Mouse (Mus musculus) lung, embryonic 15.5 days (tissue): ENCODE data around the gene Atrip. TPM values are rescaled to one million over a fixed set of nuclear protein-coding genes. Genes with fewer than 3 reads are reported as not detected.

ENCODE experiments used
- ATAC-seq: fragments of 200-750 bp; cut with Nextera tagmentation; 2 replicates; pipeline ENCODE4 v1.8.0; 2017; ENCODE audit warnings: moderate number of reproducible peaks, borderline replicate concordance; ENCODE audit not compliant: low FRiP score, low TSS enrichment; ENCODE audit errors: extremely low read depth
- H3K27ac ChIP-seq: fragments of 300-500 bp; sonication (generic); 2 replicates; pipeline ENCODE4 v1.5.1; 2015; ENCODE audit warnings: moderate library complexity, mild to moderate bottlenecking, inconsistent platforms
- H3K27me3 ChIP-seq: fragments of 300-500 bp; sonication (generic); 2 replicates; pipeline ENCODE4 v1.6.1; 2015; ENCODE audit warnings: inconsistent platforms
- H3K36me3 ChIP-seq: fragments of 300-500 bp; sonication (generic); 2 replicates; pipeline ENCODE4 v1.6.1; 2015; ENCODE audit warnings: inconsistent platforms
- H3K4me1 ChIP-seq: fragments of 300-500 bp; sonication (generic); 2 replicates; pipeline ENCODE4 v1.6.1; 2015; ENCODE audit warnings: inconsistent platforms
- H3K4me2 ChIP-seq: fragments of 300-500 bp; sonication (generic); 2 replicates; pipeline ENCODE4 v1.6.1; 2015; ENCODE audit warnings: inconsistent platforms, mild to moderate bottlenecking, moderate library complexity
- H3K4me3 ChIP-seq: fragments of 300-500 bp; sonication (generic); 2 replicates; pipeline ENCODE4 v1.5.1; 2015; ENCODE audit warnings: mild to moderate bottlenecking, inconsistent platforms
- H3K9ac ChIP-seq: fragments of 300-500 bp; sonication (generic); 2 replicates; pipeline ENCODE4 v1.6.1; 2015; ENCODE audit warnings: inconsistent platforms
- H3K9me3 ChIP-seq: fragments of 300-500 bp; sonication (generic); 2 replicates; pipeline ENCODE4 v1.6.1; 2016; ENCODE audit warnings: inconsistent platforms
- WGBS: fragments of 180-500 bp; shearing (Covaris S2); methylation state at CpG from one replicate; pipeline ENCODE4 v1.1.7; 2015; 5-methylcytosine and 5-hydroxymethylcytosine counted together
- polyA plus RNA-seq: library from polyadenylated mRNA; unstranded; fragments of >200 nt; fragmentation: Nextera tagmentation; extraction: Ambion mirVana; gene quantifications from 2 replicates; pipeline ENCODE4 v1.2.1, GENCODE M21; 2015

The Atrip gene
- polyA plus RNA-seq, 1 experiment from 2014 or later, result 26.4 TPM

GRCm38 (mm10) chr9:109046306-109046705 lies 27.6 kb downstream of the Atrip start:
- WGBS, result 34% methylated on average over 5 of the region's 5 CpGs
- ATAC-seq, result no peak
- H3K4me3 ChIP-seq, result no peak overlapping the region
- H3K27ac ChIP-seq, result no peak overlapping the region
- H3K36me3 ChIP-seq, result peaks cover 3% of the 10 kb centered on the region; the same call in 1 of the 2 replicates
- H3K27me3 ChIP-seq, result no peaks in the 10 kb centered on the region
- no peak overlapping the region for H3K9ac ChIP-seq
- H3K4me1 ChIP-seq, result no peaks in the 10 kb centered on the region
- no peaks in the 10 kb centered on the region for H3K9me3 ChIP-seq
- H3K4me2 ChIP-seq, result no peak overlapping the region

GRCm38 (mm10) chr9:109041351-109041750 lies 32.6 kb downstream of the Atrip start:
- 40% methylated on average over 7 of the region's 7 CpGs for WGBS

GRCm38 (mm10) chr9:109040906-109041305 lies 33.0 kb downstream of the Atrip start:
- Histone ChIP-seq H3K9me3 (no peaks in the 10 kb centered on the region), H3K4me3 (no peak overlapping the region), H3K36me3 (peaks cover 3% of the 10 kb centered on the region; the same call in 1 of the 2 replicates), H3K4me1 (peaks cover 30% of the 10 kb centered on the region), H3K27me3 (no peaks in the 10 kb centered on the region), H3K27ac (peak overlapping the region; percentile 51), H3K9ac (0 out of 2 replicates have a peak overlapping the region, but pooled peaks have one; percentile 22), H3K4me2 (peak overlapping the region; percentile 66)
- whole genome bisulfite sequencing, result 45% methylated on average over 6 of the region's 6 CpGs
- peak; percentile 62 for ATAC-seq

More at GRCm38 (mm10) chr9:109041351-109041750, 32.6 kb downstream of the Atrip start:
- H3K27me3 ChIP-seq, result no peaks in the 10 kb centered on the region
- peak overlapping the region; percentile 66; the same call in 1 of the 2 replicates for H3K4me2 ChIP-seq
- ATAC-seq, result no peak; the same call in 1 of the 2 replicates
- peaks cover 3% of the 10 kb centered on the region; the same call in 1 of the 2 replicates for H3K36me3 ChIP-seq
- H3K9ac ChIP-seq, result no peak overlapping the region
- H3K4me3 ChIP-seq, result no peak overlapping the region
- peaks cover 30% of the 10 kb centered on the region for H3K4me1 ChIP-seq
- no peaks in the 10 kb centered on the region for H3K9me3 ChIP-seq
- peak overlapping the region; percentile 51 for H3K27ac ChIP-seq

- Histone ChIP-seq H3K4me3 (no peak overlapping the region), H3K9me3 (no peaks in the 10 kb centered on the region), H3K4me2 (peak overlapping the region; percentile 66), H3K9ac (0 out of 2 replicates have a peak overlapping the region, but pooled peaks have one; percentile 22), H3K27me3 (no peaks in the 10 kb centered on the region), H3K27ac (peak overlapping the region; percentile 51), H3K4me1 (peaks cover 30% of the 10 kb centered on the region), H3K36me3 (peaks cover 3% of the 10 kb centered on the region; the same call in 1 of the 2 replicates)
- 62% methylated on average over 8 of the region's 8 CpGs for WGBS
- ATAC-seq, result no peak
These were observed 33.7 kb downstream of the Atrip start for GRCm38 (mm10) chr9:109040216-109040615.

GRCm38 (mm10) chr9:109039681-109040080 lies 34.2 kb downstream of the Atrip start:
- peaks cover 3% of the 10 kb centered on the region; the same call in 1 of the 2 replicates for H3K36me3 ChIP-seq
- peak overlapping the region; percentile 66 for H3K4me2 ChIP-seq
- peaks cover 30% of the 10 kb centered on the region for H3K4me1 ChIP-seq
- H3K27ac ChIP-seq, result no peak overlapping the region
- H3K9ac ChIP-seq, result peak overlapping the region; percentile 85; the same call in 1 of the 2 replicates
- H3K27me3 ChIP-seq, result no peaks in the 10 kb centered on the region
- no peaks in the 10 kb centered on the region for H3K9me3 ChIP-seq
- 79% methylated on average over 4 of the region's 4 CpGs for WGBS
- no peak for ATAC-seq
- H3K4me3 ChIP-seq, result peak overlapping the region; percentile 86; the same call in 1 of the 2 replicates

GRCm38 (mm10) chr9:109038901-109039364 lies 35.0 kb downstream of the Atrip start:
- ATAC-seq, result peak; percentile 69; the same call in 1 of the 2 replicates
- 11% methylated on average over 8 of the region's 8 CpGs for WGBS
- Histone ChIP-seq H3K9ac (peak overlapping the region; percentile 85), H3K27ac (peak overlapping the region; percentile 85), H3K4me2 (peak overlapping the region; percentile 66), H3K4me1 (peaks cover 30% of the 10 kb centered on the region), H3K36me3 (no peaks in the 10 kb centered on the region), H3K9me3 (no peaks in the 10 kb centered on the region), H3K4me3 (peak overlapping the region; percentile 86), H3K27me3 (no peaks in the 10 kb centered on the region)

- peak within 1 kb of the TSS; percentile 86 for H3K4me3 ChIP-seq
- H3K9me3 ChIP-seq, result no peaks in the 10 kb centered on the region
- peak within 1 kb of the TSS; percentile 85 for H3K27ac ChIP-seq
- peak within 1 kb of the TSS; percentile 85 for H3K9ac ChIP-seq
- no peaks in the 10 kb centered on the region for H3K27me3 ChIP-seq
- H3K4me2 ChIP-seq, result peak within 1 kb of the TSS; percentile 66
- peaks cover 30% of the 10 kb centered on the region for H3K4me1 ChIP-seq
- no peaks in the 10 kb centered on the region for H3K36me3 ChIP-seq
- under 1% methylated on average over 40 of the region's 40 CpGs for WGBS
- ATAC-seq, result peak; percentile 92
These were observed 35.6 kb downstream of the Atrip start, which contains the start of gene Shisa5 for GRCm38 (mm10) chr9:109038086-109038895. TSS of gene Shisa5 (plus strand) at chr9:109038565.

GRCm38 (mm10) chr9:109032435-109032834 lies 41.5 kb downstream of the Atrip start:
- no peaks in the 10 kb centered on the region for H3K4me1 ChIP-seq
- no peak overlapping the region for H3K4me2 ChIP-seq
- no peak overlapping the region for H3K4me3 ChIP-seq
- 74% methylated on average over 6 of the region's 6 CpGs for WGBS
- no peaks in the 10 kb centered on the region for H3K36me3 ChIP-seq
- no peaks in the 10 kb centered on the region for H3K9me3 ChIP-seq
- H3K27ac ChIP-seq, result no peak overlapping the region
- no peak overlapping the region for H3K9ac ChIP-seq
- no peaks in the 10 kb centered on the region for H3K27me3 ChIP-seq
- ATAC-seq, result no peak

GRCm38 (mm10) chr9:109031686-109032085 lies 42.2 kb downstream of the Atrip start:
- H3K4me3 ChIP-seq, result no peak overlapping the region
- no peaks in the 10 kb centered on the region for H3K36me3 ChIP-seq
- 63% methylated on average over 8 of the region's 8 CpGs for WGBS
- H3K27ac ChIP-seq, result no peak overlapping the region
- ATAC-seq, result no peak
- H3K27me3 ChIP-seq, result no peaks in the 10 kb centered on the region
- no peaks in the 10 kb centered on the region for H3K9me3 ChIP-seq
- no peak overlapping the region for H3K9ac ChIP-seq
- no peak overlapping the region for H3K4me2 ChIP-seq
- no peaks in the 10 kb centered on the region for H3K4me1 ChIP-seq

GRCm38 (mm10) chr9:109031001-109031400 lies 42.9 kb downstream of the Atrip start:
- H3K27me3 ChIP-seq, result no peaks in the 10 kb centered on the region
- H3K36me3 ChIP-seq, result no peaks in the 10 kb centered on the region
- 86% methylated on average over 7 of the region's 7 CpGs for WGBS
- no peaks in the 10 kb centered on the region for H3K9me3 ChIP-seq
- H3K9ac ChIP-seq, result no peak overlapping the region
- no peak overlapping the region for H3K4me3 ChIP-seq
- no peaks in the 10 kb centered on the region for H3K4me1 ChIP-seq
- H3K4me2 ChIP-seq, result no peak overlapping the region
- no peak overlapping the region for H3K27ac ChIP-seq
- ATAC-seq, result no peak

- no peak overlapping the region for H3K27ac ChIP-seq
- no peaks in the 10 kb centered on the region for H3K27me3 ChIP-seq
- 51% methylated on average over 3 of the region's 3 CpGs for WGBS
- H3K4me3 ChIP-seq, result no peak overlapping the region
- H3K9me3 ChIP-seq, result no peaks in the 10 kb centered on the region
- no peaks in the 10 kb centered on the region for H3K4me1 ChIP-seq
- H3K4me2 ChIP-seq, result no peak overlapping the region
- ATAC-seq, result no peak
- H3K9ac ChIP-seq, result no peak overlapping the region
- no peaks in the 10 kb centered on the region for H3K36me3 ChIP-seq
These were observed 43.6 kb downstream of the Atrip start for GRCm38 (mm10) chr9:109030312-109030711.

- Histone ChIP-seq H3K4me2 (no peak overlapping the region), H3K9ac (no peak overlapping the region), H3K36me3 (no peaks in the 10 kb centered on the region), H3K27me3 (no peaks in the 10 kb centered on the region), H3K9me3 (no peaks in the 10 kb centered on the region), H3K4me3 (no peak overlapping the region), H3K4me1 (no peaks in the 10 kb centered on the region), H3K27ac (no peak overlapping the region)
- no peak for ATAC-seq
- WGBS, result 77% methylated on average over 5 of the region's 5 CpGs
These were observed 45.0 kb downstream of the Atrip start for GRCm38 (mm10) chr9:109028919-109029318.
